Mouse (Mus musculus): ENCODE measurements around the gene Apbb1. TPM values are rescaled to one million over a fixed set of nuclear protein-coding genes. Genes with fewer than 3 reads are reported as not detected.
A peak's percentile ranks its signal among the peaks of the same experiment; 100 is the strongest.

Apbb1 gene
- total RNA-seq, 2 experiments from 2014 or later, result not detected

DNA sequence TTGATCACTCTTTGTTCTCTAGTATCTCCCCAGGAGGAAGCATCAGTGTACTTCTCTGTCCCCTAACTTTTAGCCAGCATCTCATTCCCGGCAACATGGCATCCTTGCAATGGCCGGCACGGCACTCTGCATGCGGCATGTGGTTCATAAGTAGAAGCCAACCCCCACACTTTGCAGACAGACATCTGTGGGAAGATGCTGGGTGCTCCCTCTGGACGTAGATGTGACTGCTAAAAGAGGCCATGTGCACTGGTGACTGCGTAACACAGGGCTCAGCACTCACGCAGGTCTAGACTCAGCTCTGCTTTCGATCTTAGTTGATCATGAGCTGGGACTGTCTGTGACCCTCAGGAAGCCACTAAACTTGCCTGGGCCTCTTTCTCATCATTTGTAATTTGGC, 8.5 kb downstream of the Apbb1 start:
- no peak for ATAC-seq (replicated peaks; ENCODE audit: poor library complexity)

DNA sequence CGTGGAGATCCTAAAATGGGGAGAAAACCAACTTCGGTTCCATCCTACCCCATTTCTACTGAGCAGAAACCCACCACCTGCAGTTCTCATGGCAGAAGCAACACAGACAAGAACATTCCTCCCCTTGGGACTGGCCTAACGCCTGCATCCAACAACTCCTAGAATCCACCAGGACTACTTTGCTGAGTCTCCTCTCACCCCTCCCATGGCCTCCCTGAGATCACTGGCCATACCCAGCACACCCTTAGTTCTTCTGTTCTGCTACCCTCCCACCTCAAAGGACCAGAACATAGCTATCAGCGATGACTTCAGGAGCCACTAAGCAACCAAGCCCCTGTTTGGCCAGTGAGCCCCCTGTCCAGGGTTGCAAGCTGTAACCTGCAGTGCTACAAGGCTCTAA, 10.7 kb downstream of the Apbb1 start:
- no peak for ATAC-seq (replicated peaks; ENCODE audit: poor library complexity)

DNA sequence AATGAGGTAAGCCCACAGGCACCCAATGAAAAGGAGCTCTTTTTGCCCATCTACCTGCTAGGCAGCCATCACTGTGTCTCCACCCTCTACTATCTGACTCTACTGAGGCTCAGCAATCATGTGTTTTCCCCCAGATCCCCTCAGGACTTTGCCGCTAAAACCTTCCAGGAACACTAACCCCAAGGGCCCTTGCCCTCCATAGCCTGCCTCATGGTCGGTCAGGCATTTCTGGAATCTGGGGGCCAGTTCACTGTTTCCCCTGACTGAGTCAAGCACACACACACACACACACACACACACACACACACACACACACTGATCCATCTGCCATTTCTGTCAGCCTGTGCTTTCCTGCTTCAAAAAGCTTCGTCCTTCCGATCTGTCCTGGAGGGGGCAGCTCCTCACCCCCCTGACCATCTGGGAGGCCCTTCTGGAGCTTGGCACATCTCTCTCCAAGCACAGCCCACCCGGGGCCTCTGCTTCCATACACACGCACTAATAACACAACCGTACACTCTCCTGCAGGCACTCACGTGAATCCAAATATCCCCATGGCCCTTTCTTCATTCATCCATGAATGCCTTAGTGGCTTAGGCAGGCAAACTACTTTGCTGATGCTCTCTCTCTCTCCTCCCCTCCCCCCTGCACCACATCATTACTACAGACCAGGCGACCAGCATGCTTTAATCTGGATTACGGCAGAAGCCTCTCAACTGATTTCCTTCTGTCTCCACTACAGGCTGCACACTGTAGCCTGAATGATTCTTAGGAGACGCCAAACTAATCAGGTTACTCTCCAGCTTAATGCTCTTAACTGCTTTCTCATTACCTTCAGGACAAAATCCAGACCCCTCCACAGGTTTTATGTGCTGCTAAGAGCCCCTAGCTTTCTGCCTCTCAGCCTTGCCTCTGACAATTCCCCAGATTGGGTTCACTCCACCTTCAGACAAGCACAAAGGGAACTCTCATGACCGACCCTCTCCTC, 11.6 kb downstream of the Apbb1 start:
- ATAC-seq (replicated peaks; ENCODE audit: poor library complexity), result no peak

DNA sequence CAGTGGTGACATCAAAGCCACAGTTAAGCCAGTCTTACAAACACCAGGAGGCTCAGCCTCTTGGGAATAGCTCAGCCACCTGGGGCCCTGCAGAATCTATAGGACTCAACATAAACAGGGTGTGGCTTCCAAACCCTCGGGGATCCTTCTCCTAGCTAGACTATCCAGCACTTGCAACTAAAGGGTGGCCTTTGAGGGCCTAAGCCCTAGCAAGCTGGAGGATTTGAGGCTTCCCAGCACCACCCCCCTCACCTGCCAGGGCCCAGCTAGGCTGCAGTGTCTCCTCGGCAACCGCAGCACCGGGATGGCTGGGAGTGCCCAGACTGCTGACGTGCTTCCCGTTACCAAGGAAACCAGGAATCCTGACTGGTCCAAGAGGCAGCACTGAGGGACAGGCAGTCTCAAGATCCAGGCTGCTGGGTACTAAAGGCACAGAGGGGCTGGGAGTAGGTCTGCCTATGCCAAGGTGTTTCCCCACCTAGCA, 12.4 kb downstream of the Apbb1 start:
- no peak for ATAC-seq (replicated peaks; ENCODE audit: poor library complexity)

DNA sequence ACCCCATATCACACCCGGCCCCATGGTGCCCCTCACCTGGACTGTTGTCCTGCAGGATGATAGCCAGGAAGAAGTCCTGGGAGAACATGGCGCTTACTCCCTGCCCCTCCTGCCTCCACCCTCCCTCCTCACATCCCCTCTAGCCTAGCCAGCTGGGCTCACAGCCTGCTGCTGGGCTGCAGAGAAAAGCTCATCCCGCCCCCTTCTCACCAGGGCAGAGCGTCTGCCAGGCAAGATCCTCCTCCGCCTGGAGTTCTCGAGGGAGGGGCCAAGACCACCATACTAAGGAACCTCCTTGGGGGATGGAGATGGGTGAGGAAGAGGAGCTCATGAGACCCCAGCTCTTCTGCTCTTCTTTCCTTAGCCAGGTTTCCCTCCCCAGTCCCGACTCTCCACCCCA, 12.9 kb downstream of the Apbb1 start:
- no peak for ATAC-seq (replicated peaks; ENCODE audit: poor library complexity)

DNA sequence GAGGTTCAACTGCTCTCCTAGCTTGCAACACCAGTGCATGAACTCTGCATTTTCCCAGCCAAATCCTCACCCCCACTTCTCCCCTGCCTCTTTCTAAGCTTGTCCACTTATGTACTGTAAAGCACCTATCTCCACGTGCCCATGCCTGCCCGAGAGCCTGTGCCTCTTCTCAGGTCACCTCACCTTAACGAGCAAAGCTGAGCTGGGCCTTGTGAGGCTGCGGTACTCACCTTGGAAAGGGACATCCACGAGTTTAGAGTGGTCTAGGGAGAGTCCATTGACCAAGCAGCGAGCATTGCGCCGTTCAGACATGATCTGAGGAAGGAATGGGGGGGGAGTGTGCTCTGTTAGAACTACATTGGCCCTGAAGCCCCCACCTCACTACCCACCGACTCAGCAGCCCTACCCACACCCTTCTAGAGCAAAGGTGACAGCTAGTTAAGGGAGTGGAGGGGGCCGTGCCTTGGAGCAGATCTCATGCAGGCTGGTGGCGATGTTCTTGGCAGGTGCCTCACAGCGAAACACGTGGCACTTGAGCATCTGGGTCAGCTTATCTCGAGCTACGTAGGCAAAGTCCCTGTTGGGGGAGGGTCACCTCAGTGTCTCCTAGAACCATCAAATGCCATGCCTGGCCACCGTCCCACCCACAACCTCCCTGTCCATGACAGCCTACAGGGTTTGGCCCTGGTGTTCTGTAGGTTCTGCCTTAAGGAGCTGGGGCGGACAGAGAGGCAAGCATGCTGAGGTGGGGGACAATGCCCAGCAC, 16.2 kb downstream of the Apbb1 start:
- ATAC-seq (replicated peaks; ENCODE audit: poor library complexity), result no peak

DNA sequence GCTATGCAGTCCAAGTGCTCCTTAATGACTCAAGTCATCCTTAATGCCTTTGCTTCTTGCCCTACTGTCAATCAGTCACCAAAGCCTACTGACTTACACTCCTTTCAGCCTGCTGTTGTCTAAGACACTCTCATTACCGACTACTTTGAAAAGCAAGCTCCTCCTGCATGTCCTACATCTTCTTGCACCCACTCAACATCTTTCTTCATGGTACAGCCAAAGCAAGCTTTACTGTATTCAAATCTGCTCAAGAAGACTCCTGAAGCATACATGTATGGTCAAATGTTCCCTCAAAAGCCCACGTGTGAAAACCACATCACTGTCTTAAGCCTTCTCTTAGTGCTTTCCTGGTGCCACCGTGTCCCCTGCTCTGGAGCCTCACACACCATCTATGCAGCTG, 18.1 kb downstream of the Apbb1 start:
- ATAC-seq (replicated peaks; ENCODE audit: poor library complexity), result no peak

DNA sequence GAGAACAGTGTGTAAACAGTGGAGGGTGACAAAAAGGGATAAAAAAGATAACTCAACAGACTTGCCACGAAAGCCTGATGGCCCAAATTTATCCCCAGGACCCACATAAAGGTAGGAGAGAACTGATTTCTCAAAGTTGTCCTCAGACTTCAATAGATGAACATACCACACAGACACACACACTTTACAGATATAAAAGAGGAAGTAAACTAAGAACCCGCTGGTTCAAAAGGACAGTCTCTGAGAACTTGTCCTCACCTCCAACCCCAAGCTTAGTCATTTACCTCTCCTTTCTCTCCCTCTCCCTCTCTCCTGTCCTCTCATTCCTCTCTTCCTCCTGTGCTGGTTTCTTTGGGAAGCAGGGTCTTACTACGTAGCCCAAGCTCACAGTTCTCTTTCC, 19.1 kb downstream of the Apbb1 start:
- peak; percentile 56; the same call in 1 of the 2 replicates for ATAC-seq (replicated peaks; ENCODE audit: poor library complexity)

DNA sequence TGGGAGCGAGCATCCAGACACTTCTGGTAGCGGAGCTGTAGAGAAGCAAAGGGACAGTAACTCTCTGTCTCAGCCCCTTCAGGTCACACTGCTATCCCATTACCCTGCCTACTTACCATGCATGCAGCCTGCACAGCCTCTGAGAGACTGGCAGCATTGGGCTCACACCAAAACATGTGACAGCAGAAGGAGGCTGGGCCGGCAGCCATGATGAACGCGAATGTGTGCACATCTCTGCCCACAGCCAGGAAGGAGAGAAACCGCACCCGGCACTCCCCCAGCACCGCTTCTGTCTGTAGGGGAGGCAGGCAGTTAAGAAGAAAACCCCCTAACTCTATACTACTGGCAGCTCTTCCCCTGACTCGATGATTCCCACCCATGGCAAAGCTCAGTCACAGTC, 22.4 kb downstream of the Apbb1 start:
- no peak for ATAC-seq (replicated peaks; ENCODE audit: poor library complexity)

DNA sequence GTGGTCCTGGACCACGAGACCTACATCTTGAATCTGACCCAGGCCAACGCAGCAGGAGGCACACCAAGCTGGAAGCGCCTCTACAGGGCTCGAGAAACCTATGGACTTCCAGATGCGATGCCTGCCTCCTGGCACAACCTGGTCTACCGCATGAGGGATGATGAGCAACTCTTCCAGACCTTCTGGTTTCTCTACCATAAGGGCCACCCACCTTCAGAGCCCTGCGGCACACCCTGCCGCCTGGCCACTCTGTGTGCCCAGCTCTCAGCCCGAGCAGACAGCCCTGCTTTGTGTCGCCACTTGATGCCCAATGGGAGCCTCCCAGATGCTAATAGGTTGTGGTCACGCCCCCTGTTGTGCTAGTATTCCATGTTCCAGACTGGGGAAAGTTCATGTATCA, 23.8 kb downstream of the Apbb1 start:
- no peak for ATAC-seq (replicated peaks; ENCODE audit: poor library complexity)

DNA sequence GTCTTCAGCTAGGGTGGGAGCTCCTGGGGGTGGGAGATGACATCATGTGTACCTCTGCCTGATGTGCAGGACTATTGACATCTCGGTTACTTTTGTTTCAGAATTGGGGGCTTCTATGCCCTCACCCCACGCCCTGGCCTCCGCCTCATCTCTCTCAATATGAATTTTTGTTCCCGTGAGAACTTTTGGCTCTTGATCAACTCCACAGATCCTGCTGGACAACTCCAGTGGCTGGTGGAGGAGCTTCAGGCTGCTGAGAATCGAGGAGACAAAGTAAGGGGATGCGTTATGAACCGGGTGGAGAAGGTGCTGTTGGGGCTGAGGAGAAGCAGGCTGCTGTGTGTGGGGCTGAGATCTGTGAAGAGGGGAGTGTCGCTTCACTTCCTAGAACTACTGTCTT, 25.0 kb downstream of the Apbb1 start:
- no peak for ATAC-seq (replicated peaks; ENCODE audit: poor library complexity)

DNA sequence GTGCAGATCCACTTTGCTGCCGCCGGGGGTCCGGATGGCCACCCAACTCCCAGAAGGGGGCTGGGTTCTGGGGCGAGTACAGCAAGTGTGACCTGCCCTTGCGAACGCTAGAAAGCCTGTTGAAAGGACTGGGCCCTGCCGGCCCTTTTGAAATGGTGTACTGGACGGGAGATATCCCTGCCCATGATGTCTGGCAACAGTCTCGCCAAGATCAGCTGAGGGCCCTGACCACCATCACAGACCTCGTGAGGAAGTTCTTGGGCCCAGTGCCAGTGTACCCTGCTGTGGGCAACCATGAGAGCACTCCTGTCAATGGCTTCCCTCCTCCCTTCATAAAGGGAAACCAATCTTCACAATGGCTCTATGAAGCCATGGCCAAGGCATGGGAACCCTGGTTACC, 25.9 kb downstream of the Apbb1 start:
- ATAC-seq (replicated peaks; ENCODE audit: poor library complexity), result no peak

DNA sequence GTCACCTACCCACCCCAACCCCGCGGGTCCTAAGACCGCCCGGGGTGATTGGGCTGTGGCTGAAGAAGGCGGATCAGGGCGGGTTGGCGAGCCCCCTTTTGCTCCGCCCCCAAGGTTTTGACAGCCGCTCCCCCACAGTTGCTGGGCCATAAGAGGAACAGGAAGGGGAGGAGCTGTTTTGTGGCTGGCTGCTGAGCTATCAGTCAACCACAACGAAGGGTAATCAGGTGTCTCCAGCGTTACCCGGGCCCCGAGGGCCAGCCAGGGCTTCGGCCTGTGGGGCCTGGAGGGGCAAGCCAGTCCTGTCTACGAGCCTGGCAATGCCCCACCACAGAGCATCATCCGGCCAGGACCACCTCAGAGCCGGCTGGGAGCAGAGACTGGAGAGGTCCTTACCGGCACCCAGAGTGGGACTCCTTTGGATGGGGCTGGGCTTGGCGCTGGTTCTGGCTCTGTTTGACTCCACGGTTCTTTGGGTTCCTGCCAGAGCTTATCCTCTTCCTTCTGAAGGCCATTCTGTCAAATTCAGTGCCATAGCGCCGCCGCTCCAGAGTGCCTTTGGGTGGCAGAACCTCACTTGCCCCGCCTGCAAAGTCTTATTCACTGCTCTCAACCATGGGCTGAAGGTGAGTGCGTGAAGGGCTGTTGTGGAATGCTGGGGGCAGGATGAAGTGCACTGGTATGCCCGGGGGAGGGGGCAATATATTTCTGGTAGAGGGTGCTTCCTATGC, 27.1 kb downstream of the Apbb1 start, which contains the start of gene Smpd1:
Gene Smpd1 (plus strand): TSS at position 149 of the 731 bp plus-strand sequence.
- ATAC-seq (replicated peaks; ENCODE audit: poor library complexity), result peak; percentile 92

DNA sequence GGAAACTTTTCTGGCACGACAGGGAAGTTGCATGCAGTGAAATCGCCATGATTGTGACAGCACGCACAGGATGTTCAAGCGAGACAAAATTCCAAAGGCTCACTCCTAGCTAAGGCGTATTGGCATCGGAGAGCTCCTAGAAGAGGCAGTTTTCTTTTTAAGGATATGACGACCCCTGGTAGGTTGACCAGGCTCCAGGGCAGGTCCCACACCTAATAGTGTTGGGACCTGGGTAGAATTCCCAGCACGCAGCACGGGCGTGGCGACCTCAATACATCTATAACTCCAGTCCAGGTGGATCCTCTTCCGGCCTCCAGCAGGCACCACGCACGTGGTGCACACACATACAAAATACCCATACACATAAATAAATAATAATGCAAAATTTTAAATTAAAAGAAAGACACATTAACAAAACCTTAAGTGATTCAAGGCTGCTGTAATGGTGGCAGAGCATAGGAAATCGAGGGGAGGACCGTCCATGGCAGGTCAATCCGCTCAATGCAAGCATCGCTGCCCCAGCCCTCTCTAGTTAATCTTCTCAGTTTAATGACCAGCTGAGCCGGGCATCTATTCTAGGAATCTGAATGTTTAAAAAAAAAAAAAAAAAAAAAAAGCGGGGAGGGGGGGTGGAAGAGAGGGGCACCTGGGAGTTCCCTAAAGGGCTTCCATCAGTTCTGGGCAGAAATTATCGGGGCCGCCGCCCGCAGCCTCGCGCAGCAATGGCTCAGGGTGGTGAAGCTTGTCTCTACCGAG, 27.8 kb downstream of the Apbb1 start:
- no peak for ATAC-seq (replicated peaks; ENCODE audit: poor library complexity)

DNA sequence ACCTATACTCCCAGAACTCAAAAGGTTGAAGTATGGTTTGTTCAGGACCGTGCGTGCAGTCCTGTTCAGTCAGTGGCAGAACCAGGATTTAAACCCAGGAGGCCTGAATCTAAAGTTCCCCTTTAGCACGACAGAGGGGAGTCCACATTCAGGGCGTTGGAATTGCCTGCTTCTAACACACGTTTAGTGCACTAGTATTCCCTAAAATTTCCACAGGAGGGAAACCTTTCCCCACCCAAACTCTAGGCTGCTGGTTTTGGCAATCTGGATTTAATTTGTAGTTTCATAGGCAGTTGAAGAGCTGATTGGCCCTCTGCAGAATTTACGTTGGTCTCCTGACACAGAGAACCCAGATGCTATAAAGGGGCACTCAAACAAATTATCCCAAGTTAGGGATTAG, 32.4 kb downstream of the Apbb1 start:
- no peak for ATAC-seq (replicated peaks; ENCODE audit: poor library complexity)

DNA sequence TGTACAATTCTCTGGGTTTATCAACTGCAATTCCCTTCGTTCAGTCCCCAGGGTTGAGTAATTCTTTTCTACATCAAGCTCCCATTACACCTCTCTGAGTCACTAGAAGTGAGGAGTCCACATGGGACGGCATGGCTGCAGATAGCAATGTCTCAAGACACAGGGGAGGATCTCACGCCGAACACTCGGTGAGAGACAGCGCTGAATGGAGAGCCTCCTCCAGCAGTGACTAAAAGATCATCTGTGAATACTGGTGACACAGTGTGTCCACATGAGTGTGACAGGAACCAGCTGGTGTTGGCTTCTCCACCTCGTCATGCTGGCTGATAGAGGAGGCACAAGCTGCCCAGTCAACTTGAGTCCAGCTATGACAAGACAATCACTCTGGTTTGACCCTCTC, 33.5 kb downstream of the Apbb1 start:
- ATAC-seq (replicated peaks; ENCODE audit: poor library complexity), result no peak

DNA sequence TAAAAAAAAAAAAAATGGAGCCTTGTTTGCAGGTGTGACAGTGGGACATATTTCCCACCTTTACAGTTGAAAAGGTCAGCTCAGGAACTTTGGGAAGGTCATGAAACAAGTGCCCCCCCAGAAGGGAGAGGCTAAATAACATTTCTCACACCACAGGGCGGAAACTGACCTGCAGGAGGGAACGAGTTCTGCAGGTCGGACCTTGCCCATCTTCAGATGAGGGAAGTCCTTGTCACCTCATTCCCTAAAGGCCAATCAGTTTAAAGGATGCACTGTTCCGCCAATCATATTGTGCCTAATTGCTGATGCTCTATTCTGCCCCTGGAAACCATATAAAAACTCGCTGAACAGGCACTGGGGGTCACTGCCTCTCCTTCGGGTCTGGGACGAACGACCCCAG, 35.5 kb downstream of the Apbb1 start:
- ATAC-seq (replicated peaks; ENCODE audit: poor library complexity), result no peak

DNA sequence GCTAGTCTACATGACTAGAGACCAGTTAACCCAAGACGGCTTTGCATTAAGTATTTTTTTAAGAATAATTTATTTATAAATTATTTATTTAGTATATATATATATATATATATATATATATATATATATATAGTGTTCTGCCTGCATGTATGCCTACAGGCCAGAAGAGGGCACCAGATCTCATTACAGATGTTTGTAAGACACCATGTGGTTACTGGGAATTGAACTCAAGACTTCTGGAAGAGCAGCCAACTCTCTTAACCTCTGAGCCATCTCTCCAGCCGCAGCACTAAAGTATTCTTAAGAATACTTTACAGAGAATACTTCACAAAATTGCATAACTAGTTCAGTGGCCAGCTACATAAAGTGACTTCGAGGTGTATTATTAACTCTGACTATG, 47.3 kb downstream of the Apbb1 start:
- no peak for ATAC-seq (replicated peaks; ENCODE audit: poor library complexity)

DNA sequence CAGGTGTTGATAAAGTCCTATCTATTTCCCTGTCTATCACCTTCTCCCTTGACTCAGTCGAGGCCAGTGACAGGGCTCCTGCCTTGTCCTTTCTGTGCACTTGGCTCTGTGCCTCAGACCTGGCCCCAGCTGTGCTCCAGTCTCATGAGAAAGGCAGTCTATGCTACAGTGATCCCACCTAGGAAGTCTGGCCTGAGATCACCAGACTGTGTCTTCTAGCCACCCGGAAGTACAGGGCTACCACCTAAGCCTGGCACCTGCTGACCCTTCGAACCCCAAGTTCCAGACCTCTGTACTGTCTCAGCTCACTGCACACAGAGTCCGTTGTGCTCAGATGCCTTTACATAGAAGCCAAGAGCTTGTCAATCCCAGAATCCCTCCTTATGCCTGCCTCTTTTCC, 53.4 kb downstream of the Apbb1 start:
- ATAC-seq (replicated peaks; ENCODE audit: poor library complexity), result no peak

DNA sequence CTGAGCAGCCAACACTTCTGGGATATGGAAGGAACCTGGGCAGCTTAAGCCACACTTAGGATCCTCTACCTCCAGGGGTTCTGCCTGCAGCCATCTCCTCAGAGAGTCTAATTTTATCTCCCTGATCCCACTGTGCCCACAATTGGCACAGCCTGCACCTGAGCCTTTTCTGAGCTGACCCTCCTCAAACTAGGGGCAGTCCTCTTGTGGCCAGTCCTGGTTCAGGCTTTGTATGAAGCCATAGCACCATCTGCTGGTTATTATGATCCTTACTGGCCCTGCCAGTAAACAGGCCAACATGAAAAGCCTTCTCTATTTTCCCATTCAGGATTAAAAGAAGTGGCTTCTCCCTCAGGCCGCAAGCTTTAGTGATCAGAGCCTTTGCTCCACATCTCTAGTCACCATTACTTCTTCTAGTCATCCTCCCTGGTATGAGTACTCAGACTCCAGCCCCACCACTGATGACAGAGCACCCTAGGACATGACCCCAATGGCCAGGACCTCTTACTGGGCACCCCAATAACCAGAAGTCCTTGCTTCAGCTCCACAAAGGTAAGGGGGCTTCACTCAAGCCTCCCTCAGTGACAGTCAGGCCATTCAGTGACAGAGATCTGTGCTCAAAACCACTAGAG, 54.0 kb downstream of the Apbb1 start:
- peak; percentile 88 for ATAC-seq (replicated peaks; ENCODE audit: poor library complexity)
